Mouse (Mus musculus): ENCODE results near the gene Vmn1r206.
"Not testable (repeated sequence)": the region's sequence is repeated elsewhere in the genome, so short reads cannot be mapped to it uniquely, and the experiment has no call there.

Vmn1r206 gene

DNA sequence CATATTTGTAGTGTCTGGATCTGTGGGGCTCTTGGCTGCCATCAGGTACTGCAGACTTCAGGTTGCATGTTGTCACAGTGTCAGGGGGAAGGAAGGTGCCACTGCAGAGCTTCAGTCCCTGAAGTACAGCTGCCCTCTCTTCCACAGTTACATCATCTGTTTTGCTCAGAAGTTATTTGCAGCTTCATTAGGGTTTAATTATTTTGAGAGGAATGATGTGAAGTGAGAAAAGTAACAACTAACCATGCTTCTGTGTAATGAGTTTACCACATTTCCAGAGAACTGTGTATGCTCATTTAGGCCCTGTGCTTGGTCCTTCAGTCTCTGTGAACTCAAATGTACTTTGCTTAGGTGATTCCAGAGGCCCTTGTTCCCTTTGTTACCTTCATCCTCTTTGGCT is at the start of gene Vmn1r206:
Vmn1r206 (minus strand) TSS at position 101 of the 400 bp plus-strand sequence.
- DNase-seq, result not testable (repeated sequence)

DNA sequence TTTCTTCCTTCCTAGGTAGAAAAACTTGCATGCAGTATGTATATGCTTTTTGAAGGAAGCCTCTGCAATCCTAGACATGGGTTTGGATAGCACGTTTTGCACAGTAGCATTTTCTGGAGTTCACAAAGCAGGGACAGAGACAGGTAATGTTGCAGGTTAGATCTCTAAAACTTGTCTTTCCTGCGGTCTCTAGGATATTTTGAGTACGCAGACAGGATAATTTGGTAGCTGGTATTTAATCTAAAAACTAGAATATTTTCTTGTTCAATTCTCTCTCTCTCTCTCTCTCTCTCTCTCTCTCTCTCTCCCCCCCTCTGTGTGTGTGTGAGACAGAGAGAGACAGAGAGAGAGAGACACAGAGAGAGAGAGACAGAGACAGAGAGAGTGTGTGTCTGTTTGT is 31.2 kb downstream of the Vmn1r206 start, which contains the start of gene Vmn1r205:
Vmn1r205 (minus strand) TSS at position 101 of the 400 bp plus-strand sequence.
- DNase-seq, result no peak

- not testable (repeated sequence) for DNase-seq
These were observed 40.7 kb downstream of the Vmn1r206 start for GRCm38 (mm10) chr13:22583336-22583735.

- not testable (repeated sequence) for DNase-seq
These were observed 49.1 kb downstream of the Vmn1r206 start for GRCm38 (mm10) chr13:22574911-22575310.

Measured in heart, adult 11 months (tissue).